Mouse (Mus musculus): ENCODE data around the gene Adam11. TPM values are rescaled to one million over a fixed set of nuclear protein-coding genes. Genes with fewer than 3 reads are reported as not detected.

The Adam11 gene
- polyA plus RNA-seq, 1 experiment from 2014 or later, result 0.80 TPM

DNA sequence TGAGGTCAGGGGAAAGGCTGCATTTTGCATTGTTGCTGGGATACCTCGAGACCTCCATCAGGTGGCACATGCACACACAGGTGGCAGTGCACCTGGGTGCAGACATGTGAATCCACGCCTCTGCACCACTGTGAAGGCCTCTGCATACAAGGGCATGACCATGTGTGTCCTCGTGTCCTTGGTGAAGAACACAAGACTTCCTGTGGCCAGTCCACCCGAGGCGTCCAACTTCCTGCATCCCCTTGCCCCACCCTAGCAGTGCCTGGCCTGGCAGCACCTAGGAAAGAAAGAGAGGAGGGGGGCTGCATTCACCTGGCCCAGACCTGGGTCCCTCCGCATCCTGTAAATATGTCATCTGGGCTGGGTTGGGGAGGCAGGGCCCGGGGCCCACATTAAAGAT lies 18.6 kb downstream of the Adam11 start:
- no peak overlapping the region for H3K4me2 ChIP-seq (replicated peaks; ENCODE audit: low read depth)
- no peak for ATAC-seq
- no peak overlapping the region for H3K9ac ChIP-seq (ENCODE audit: low read depth, low read length)
- no peak for TF ChIP-seq CTCF (IDR thresholded peaks at IDR 0.05; ENCODE audit: low read depth)
- H3K9me3 ChIP-seq (ENCODE audit: control insufficient read depth), result no peaks in the 10 kb centered on the region
- no peaks in the 10 kb centered on the region for H3K36me3 ChIP-seq (ENCODE audit: control insufficient read depth, insufficient read depth)
- WGBS, result 59% methylated on average over 7 of the region's 7 CpGs
- H3K4me3 ChIP-seq (ENCODE audit: low read depth, low read length), result no peak overlapping the region
- H3K27me3 ChIP-seq (replicated peaks; ENCODE audit: control insufficient read depth, insufficient read depth, low read length), result no peaks in the 10 kb centered on the region
- H3K27ac ChIP-seq (ENCODE audit: low read depth, low read length), result no peak overlapping the region
- H3K4me1 ChIP-seq (replicated peaks; ENCODE audit: control insufficient read depth, insufficient read depth, low read length), result 0 out of 2 replicates have a peak, but pooled peaks cover 2% of the 10 kb centered on the region

DNA sequence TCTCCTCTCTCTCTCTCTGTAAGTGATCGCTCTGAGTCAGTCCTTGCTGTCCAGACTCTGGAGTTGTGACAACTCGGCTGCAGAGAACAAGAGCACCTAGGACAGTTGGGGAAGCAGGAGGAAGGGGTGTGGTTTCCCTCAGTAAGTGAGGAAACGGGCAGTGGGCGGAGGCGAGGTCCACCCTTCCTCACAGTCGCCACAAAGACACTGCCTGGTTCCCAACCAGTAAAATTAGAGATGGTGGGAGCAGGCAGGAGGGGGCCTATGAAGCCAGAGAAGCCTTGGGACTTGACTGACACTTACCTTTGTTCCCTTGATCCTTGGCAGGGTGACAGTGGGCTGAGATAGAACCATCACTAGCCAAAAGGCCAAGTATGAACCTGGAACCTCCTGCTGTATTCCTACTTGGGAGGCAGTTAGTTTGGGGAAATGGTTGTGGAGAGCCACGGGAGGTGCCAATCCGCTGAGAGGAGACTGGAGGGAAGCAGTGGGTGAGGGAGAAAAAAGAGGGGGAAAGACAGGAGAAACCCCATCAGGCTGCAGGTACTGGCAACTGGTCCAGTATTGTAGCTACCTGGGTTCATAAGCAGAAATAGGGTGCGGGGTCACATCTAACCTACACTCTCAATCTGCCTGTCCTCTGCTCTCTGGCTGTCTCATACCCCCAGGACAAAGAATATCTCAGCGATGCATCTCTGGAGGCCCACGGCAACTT lies 19.2 kb downstream of the Adam11 start:
- Histone ChIP-seq H3K4me3 (ENCODE audit: low read depth, low read length) (no peak overlapping the region), H3K27ac (ENCODE audit: low read depth, low read length) (no peak overlapping the region), H3K36me3 (ENCODE audit: control insufficient read depth, insufficient read depth) (no peaks in the 10 kb centered on the region), H3K4me1 (replicated peaks; ENCODE audit: control insufficient read depth, insufficient read depth, low read length) (0 out of 2 replicates have a peak, but pooled peaks cover 2% of the 10 kb centered on the region), H3K9me3 (ENCODE audit: control insufficient read depth) (no peaks in the 10 kb centered on the region), H3K9ac (ENCODE audit: low read depth, low read length) (no peak overlapping the region), H3K27me3 (replicated peaks; ENCODE audit: control insufficient read depth, insufficient read depth, low read length) (no peaks in the 10 kb centered on the region), H3K4me2 (replicated peaks; ENCODE audit: low read depth) (no peak overlapping the region)
- WGBS, result 42% methylated on average over 11 of the region's 11 CpGs
- no peak for ATAC-seq
- no peak for TF ChIP-seq CTCF (IDR thresholded peaks at IDR 0.05; ENCODE audit: low read depth)

DNA sequence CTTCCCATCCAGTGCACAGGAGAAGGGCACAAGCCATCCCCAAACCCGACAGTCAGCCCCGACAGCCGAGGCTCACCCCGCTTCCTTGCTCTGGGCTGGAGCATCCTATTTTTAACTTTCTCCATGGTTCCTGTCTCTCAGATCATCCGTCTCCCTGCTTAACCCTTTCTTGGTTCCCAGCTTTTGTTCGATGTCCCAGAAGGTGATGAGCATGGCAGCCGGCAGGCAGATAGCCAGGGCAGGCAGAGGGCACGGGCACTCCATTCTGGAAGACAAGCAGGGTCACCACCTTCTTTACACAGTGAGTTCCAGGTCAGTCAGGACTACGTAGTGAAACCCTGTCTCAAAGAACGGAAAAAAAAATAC lies 19.7 kb downstream of the Adam11 start:
- no peak for ATAC-seq
- 0 out of 2 replicates have a peak, but pooled peaks cover 2% of the 10 kb centered on the region for H3K4me1 ChIP-seq (replicated peaks; ENCODE audit: control insufficient read depth, insufficient read depth, low read length)
- H3K27ac ChIP-seq (ENCODE audit: low read depth, low read length), result no peak overlapping the region
- H3K4me3 ChIP-seq (ENCODE audit: low read depth, low read length), result no peak overlapping the region
- no peaks in the 10 kb centered on the region for H3K27me3 ChIP-seq (replicated peaks; ENCODE audit: control insufficient read depth, insufficient read depth, low read length)
- no peak overlapping the region for H3K4me2 ChIP-seq (replicated peaks; ENCODE audit: low read depth)
- no peak for TF ChIP-seq CTCF (IDR thresholded peaks at IDR 0.05; ENCODE audit: low read depth)
- no peak overlapping the region for H3K9ac ChIP-seq (ENCODE audit: low read depth, low read length)
- 62% methylated on average over 10 of the region's 10 CpGs for WGBS
- no peaks in the 10 kb centered on the region for H3K9me3 ChIP-seq (ENCODE audit: control insufficient read depth)
- no peaks in the 10 kb centered on the region for H3K36me3 ChIP-seq (ENCODE audit: control insufficient read depth, insufficient read depth)

DNA sequence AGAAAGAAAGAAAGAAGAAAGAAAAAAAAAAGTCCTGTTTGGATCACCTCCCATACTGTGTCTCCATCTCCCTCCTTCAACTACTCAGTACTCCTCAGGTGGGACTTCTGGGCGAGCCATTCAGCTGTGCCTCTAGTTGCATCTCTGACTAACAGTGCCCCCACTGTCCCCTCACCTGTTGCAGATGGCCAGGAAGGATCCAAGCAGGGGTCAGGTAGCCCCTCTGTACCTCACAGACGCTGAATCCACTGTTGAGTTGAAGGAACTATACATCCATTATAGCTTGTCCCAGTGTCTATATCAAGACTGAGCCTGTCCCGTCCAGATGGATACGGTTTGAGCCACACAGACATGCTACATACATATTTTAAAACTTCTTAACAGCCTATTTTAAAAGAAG lies 20.3 kb downstream of the Adam11 start:
- Histone ChIP-seq H3K9me3 (ENCODE audit: control insufficient read depth) (no peaks in the 10 kb centered on the region), H3K27ac (ENCODE audit: low read depth, low read length) (no peak overlapping the region), H3K4me3 (ENCODE audit: low read depth, low read length) (no peak overlapping the region), H3K4me2 (replicated peaks; ENCODE audit: low read depth) (no peak overlapping the region), H3K4me1 (replicated peaks; ENCODE audit: control insufficient read depth, insufficient read depth, low read length) (0 out of 2 replicates have a peak, but pooled peaks cover 2% of the 10 kb centered on the region), H3K27me3 (replicated peaks; ENCODE audit: control insufficient read depth, insufficient read depth, low read length) (no peaks in the 10 kb centered on the region), H3K9ac (ENCODE audit: low read depth, low read length) (no peak overlapping the region), H3K36me3 (ENCODE audit: control insufficient read depth, insufficient read depth) (no peaks in the 10 kb centered on the region)
- no peak for TF ChIP-seq CTCF (IDR thresholded peaks at IDR 0.05; ENCODE audit: low read depth)
- no peak for ATAC-seq
- WGBS, result 76% methylated on average over 4 of the region's 4 CpGs

GRCm38 (mm10) chr11:102783443-102783842 lies 22.2 kb downstream of the Adam11 start:
- no peak for TF ChIP-seq CTCF (IDR thresholded peaks at IDR 0.05; ENCODE audit: low read depth)
- no peak for ATAC-seq

GRCm38 (mm10) chr11:102787688-102788177 lies 26.5 kb downstream of the Adam11 start:
- no peaks in the 10 kb centered on the region for H3K9me3 ChIP-seq (ENCODE audit: control insufficient read depth)
- no peak for TF ChIP-seq CTCF (IDR thresholded peaks at IDR 0.05; ENCODE audit: low read depth)
- H3K4me2 ChIP-seq (replicated peaks; ENCODE audit: low read depth), result no peak overlapping the region
- no peak overlapping the region for H3K9ac ChIP-seq (ENCODE audit: low read depth, low read length)
- no peaks in the 10 kb centered on the region for H3K27me3 ChIP-seq (replicated peaks; ENCODE audit: control insufficient read depth, insufficient read depth, low read length)
- WGBS, result 68% methylated on average over 5 of the region's 5 CpGs
- no peak overlapping the region for H3K27ac ChIP-seq (ENCODE audit: low read depth, low read length)
- no peaks in the 10 kb centered on the region; the same call in 1 of the 2 replicates for H3K4me1 ChIP-seq (replicated peaks; ENCODE audit: control insufficient read depth, insufficient read depth, low read length)
- no peaks in the 10 kb centered on the region for H3K36me3 ChIP-seq (ENCODE audit: control insufficient read depth, insufficient read depth)
- no peak overlapping the region for H3K4me3 ChIP-seq (ENCODE audit: low read depth, low read length)
- ATAC-seq, result no peak

More at GRCm38 (mm10) chr11:102783443-102783842, 22.2 kb downstream of the Adam11 start:
- Histone ChIP-seq H3K4me1 (replicated peaks; ENCODE audit: control insufficient read depth, insufficient read depth, low read length) (no peaks in the 10 kb centered on the region), H3K9me3 (ENCODE audit: control insufficient read depth) (no peaks in the 10 kb centered on the region), H3K4me3 (ENCODE audit: low read depth, low read length) (no peak overlapping the region), H3K27ac (ENCODE audit: low read depth, low read length) (no peak overlapping the region), H3K9ac (ENCODE audit: low read depth, low read length) (no peak overlapping the region), H3K36me3 (ENCODE audit: control insufficient read depth, insufficient read depth) (no peaks in the 10 kb centered on the region), H3K4me2 (replicated peaks; ENCODE audit: low read depth) (no peak overlapping the region), H3K27me3 (replicated peaks; ENCODE audit: control insufficient read depth, insufficient read depth, low read length) (no peaks in the 10 kb centered on the region)
- WGBS, result 45% methylated on average over 7 of the region's 7 CpGs

All from intestine, postnatal 0 days (tissue).